Mouse (Mus musculus) gastrocnemius, adult 2 months (tissue): ENCODE data around the gene Cmtr1. TPM values are rescaled to one million over a fixed set of nuclear protein-coding genes. Genes with fewer than 3 reads are reported as not detected.
A peak's percentile ranks its signal among the peaks of the same experiment; 100 is the strongest.
"Not testable (repeated sequence)": the region's sequence is repeated elsewhere in the genome, so short reads cannot be mapped to it uniquely, and the experiment has no call there.

Source experiments
- DNase-seq: peaks from one replicate; pipeline ENCODE4 v3.0.0; 2022
- H3K27ac ChIP-seq: fragments of 200-600 bp; 2 replicates; pipeline ENCODE4 v1.8.1; 2022; ENCODE audit warnings: mild to moderate bottlenecking
- H3K4me3 ChIP-seq: fragments of 200-600 bp; 2 replicates; pipeline ENCODE4 v1.8.1; 2022; ENCODE audit warnings: mild to moderate bottlenecking, moderate library complexity
- CTCF ChIP-seq: fragments of 200-600 bp; IDR thresholded peaks from 2 replicates; pipeline ENCODE4 v1.8.1; 2022; ENCODE audit warnings: antibody characterized with exemption, mild to moderate bottlenecking, moderate library complexity
- intact Hi-C: fragments of 180-260 bp; cut with DNase I; formaldehyde crosslinking; loops from one replicate; pipeline ENCODE4 v1.15.1; 2025
- long read RNA-seq, 2 experiments: library from polyadenylated mRNA; stranded (forward); transcript quantifications; one replicate each; pipeline ENCODE4 v2.0.0; 2021
- total RNA-seq, 2 experiments: library from RNA; stranded (reverse); gene quantifications; 2 replicates each; pipeline ENCODE4 v1.2.3; 2021

Cmtr1 gene
- 10 to 100 TPM; 43.6 to 50.5 TPM for total RNA-seq
- long read RNA-seq, experiment 1, full-length matches to known transcripts, result 49 of 55 reads
- long read RNA-seq, experiment 1, partial matches to known transcripts, result 0 of 55 reads
- long read RNA-seq, experiment 1, other reads (novel, unspliced or antisense), result 6 of 55 reads
- long read RNA-seq, experiment 2, full-length matches to known transcripts, result 55 of 69 reads
- long read RNA-seq, experiment 2, partial matches to known transcripts, result 5 of 69 reads
- long read RNA-seq, experiment 2, other reads (novel, unspliced or antisense), result 9 of 69 reads

- no peak for TF ChIP-seq CTCF
- intact Hi-C loops, result loop anchor here (2.0 kb wide), 1 partner anchor 57 kb away; the partner anchor contains the start of gene Ccdc167
- DNase-seq, result peak; percentile 98
Measured at GRCm38 (mm10) chr17:29660076-29660761, at the start of gene Cmtr1. Gene Cmtr1, plus strand, starts transcription at chr17:29660595.

GRCm38 (mm10) chr17:29613453-29613852 is 46.9 kb upstream of the Cmtr1 start:
- DNase-seq, H3K4me3 ChIP-seq, intact Hi-C loops, H3K27ac ChIP-seq: not testable (repeated sequence)
- peak; percentile 39; the same call in 1 of the 2 replicates for TF ChIP-seq CTCF

More at GRCm38 (mm10) chr17:29660076-29660761, at the start of gene Cmtr1:
- peak within 1 kb of the TSS; percentile 93 for H3K4me3 ChIP-seq
- H3K27ac ChIP-seq, result peak within 1 kb of the TSS; percentile 97

- intact Hi-C loops, result no loop called here
- DNase-seq, result peak; percentile 97
- TF ChIP-seq CTCF, result peak; percentile 73
- H3K4me3 ChIP-seq, result peak within 1 kb of the TSS; percentile 93
- peak within 1 kb of the TSS; percentile 97 for H3K27ac ChIP-seq
Measured at GRCm38 (mm10) chr17:29614115-29615023, 46.0 kb upstream of the Cmtr1 start, which contains the start of the genes Rnf8 and Gm28043. Gene Rnf8, plus strand, starts transcription at chr17:29614790. Gene Gm28043, plus strand, starts transcription at chr17:29614876.

GRCm38 (mm10) chr17:29615024-29615551 is 45.3 kb upstream of the Cmtr1 start:
- no peak for DNase-seq
- TF ChIP-seq CTCF, result no peak
- H3K4me3 ChIP-seq, result peak overlapping the region; percentile 93
- peak overlapping the region; percentile 97 for H3K27ac ChIP-seq
- intact Hi-C loops, result no loop called here

GRCm38 (mm10) chr17:29615616-29616015 is 44.8 kb upstream of the Cmtr1 start:
- Histone ChIP-seq H3K27ac (peak overlapping the region; percentile 97), H3K4me3 (peak overlapping the region; percentile 93)
- no peak for TF ChIP-seq CTCF
- intact Hi-C loops, result no loop called here
- DNase-seq, result no peak

- no peak for TF ChIP-seq CTCF
- Histone ChIP-seq H3K4me3 (no peak overlapping the region), H3K27ac (no peak overlapping the region)
- DNase-seq, result no peak
- intact Hi-C loops, result no loop called here
Measured at GRCm38 (mm10) chr17:29619231-29619630, 41.2 kb upstream of the Cmtr1 start.

- Histone ChIP-seq H3K27ac (no peak overlapping the region), H3K4me3 (no peak overlapping the region)
- no peak for TF ChIP-seq CTCF
- DNase-seq, result no peak
- intact Hi-C loops, result no loop called here
Measured at GRCm38 (mm10) chr17:29623488-29623887, 36.9 kb upstream of the Cmtr1 start.

- peak overlapping the region; percentile 83 for H3K27ac ChIP-seq
- TF ChIP-seq CTCF, result no peak
- no peak overlapping the region for H3K4me3 ChIP-seq
- intact Hi-C loops, result no loop called here
- peak; percentile 87 for DNase-seq
Measured at GRCm38 (mm10) chr17:29627285-29627684, 33.1 kb upstream of the Cmtr1 start.

- no peak overlapping the region for H3K4me3 ChIP-seq
- H3K27ac ChIP-seq, result peak overlapping the region; percentile 83
- DNase-seq, result peak; percentile 59
- TF ChIP-seq CTCF, result no peak
- intact Hi-C loops, result no loop called here
Measured at GRCm38 (mm10) chr17:29628946-29629345, 31.4 kb upstream of the Cmtr1 start.

GRCm38 (mm10) chr17:29629620-29630019 is 30.8 kb upstream of the Cmtr1 start:
- no peak for TF ChIP-seq CTCF
- no peak for DNase-seq
- H3K4me3 ChIP-seq, result no peak overlapping the region
- H3K27ac ChIP-seq, result peak overlapping the region; percentile 83
- intact Hi-C loops, result loop anchor here (10.0 kb wide), 1 partner anchor 255 kb away; no protein-coding TSS in a partner anchor

- intact Hi-C loops, result loop anchor here (10.0 kb wide), 1 partner anchor 252 kb away; no protein-coding TSS in a partner anchor
- TF ChIP-seq CTCF, result no peak
- DNase-seq, result no peak
Measured at GRCm38 (mm10) chr17:29632312-29632711, 28.1 kb upstream of the Cmtr1 start.

GRCm38 (mm10) chr17:29635492-29635891 is 24.9 kb upstream of the Cmtr1 start:
- intact Hi-C loops, result loop anchor here (10.0 kb wide), 1 partner anchor 249 kb away; no protein-coding TSS in a partner anchor
- DNase-seq, result no peak
- no peak overlapping the region for H3K4me3 ChIP-seq
- no peak for TF ChIP-seq CTCF
- no peak overlapping the region for H3K27ac ChIP-seq

More at GRCm38 (mm10) chr17:29632312-29632711, 28.1 kb upstream of the Cmtr1 start:
- Histone ChIP-seq H3K27ac (no peak overlapping the region), H3K4me3 (no peak overlapping the region)
